Mouse (Mus musculus) retina, postnatal 7 days (tissue): Measurements from ENCODE around the gene Pnpla1.
"Not testable (repeated sequence)": the region's sequence is repeated elsewhere in the genome, so short reads cannot be mapped to it uniquely, and the experiment has no call there.

Experiments used
- DNase-seq: peaks from one replicate; pipeline ENCODE4 v3.0.0-alpha.2; 2012; ENCODE audit warnings: low read depth, low spot score

The Pnpla1 gene

GRCm38 (mm10) chr17:28841947-28842346 is 16.3 kb upstream of the Pnpla1 start:
- not testable (repeated sequence) for DNase-seq

- DNase-seq, result no peak
Observed at GRCm38 (mm10) chr17:28843665-28844064, 14.5 kb upstream of the Pnpla1 start.

DNA sequence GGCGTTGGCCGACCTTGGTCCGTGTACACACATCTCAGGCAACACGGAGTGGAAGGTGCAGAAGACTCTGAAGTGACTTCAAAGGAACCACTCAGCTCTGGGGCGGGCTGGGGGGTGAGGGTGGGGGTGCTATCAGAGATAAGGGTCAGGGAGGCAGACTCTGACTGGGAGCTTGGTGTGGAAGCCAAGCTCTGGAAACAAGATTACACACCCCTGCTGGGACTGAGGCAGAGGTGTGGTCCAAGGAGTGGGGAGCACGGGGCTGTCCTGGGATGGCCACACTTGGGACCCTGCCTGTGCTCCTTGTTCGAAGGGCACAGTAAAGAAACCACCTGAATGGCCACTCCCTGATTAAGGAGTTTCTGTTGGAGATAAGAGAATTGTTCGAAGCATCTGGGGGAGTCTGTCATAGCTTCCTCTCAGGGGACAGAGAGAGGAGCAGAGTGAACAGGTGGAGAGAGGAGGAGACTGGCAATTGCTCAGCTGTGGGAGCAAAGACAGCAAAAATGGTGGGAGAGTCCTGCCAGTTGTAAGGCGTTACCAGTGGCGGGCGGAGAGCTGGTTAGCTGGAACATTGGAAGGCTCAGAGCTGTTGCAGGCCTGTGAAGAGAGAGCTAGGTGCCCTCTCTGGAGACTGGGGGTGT is 11.1 kb upstream of the Pnpla1 start:
- DNase-seq, result no peak

DNA sequence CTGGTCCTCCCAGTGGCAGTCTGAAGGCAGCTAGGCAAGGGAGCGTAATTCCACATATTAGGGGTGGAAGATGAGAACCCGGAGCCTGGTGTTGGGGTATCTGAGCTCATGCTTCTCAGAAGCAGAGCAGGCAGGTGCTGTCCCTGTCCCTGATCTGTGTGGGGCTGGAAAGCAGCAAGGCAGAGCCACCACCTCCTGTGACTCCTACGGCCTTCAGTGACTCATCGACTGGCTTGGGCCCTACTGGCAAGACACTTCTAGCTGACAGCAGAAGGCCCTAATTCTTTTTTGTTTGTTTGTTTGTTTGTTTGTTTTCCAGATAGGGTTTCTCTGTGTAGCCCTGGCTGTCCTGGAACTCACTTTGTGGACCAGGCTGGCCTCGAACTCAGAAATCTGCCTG is 7.7 kb upstream of the Pnpla1 start:
- DNase-seq, result no peak

DNA sequence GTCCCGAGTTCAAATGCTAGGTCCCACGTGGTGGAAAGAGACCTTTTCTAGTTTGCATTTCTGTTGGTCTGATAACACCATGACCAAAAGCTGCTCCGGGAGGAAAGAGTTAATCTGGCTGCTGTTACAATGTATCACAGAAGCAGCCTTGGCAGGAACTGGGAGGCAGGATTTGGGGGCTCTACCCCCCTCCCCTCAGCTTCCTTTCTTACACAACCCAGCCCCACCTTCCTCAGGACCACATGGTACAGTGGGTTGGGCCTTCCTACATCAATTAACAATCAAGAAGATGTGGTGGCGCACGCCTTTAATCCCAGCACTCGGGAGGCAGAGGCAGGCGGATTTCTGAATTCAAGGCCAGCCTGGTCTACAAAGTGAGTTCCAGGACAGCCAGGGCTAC is 3.8 kb upstream of the Pnpla1 start:
- DNase-seq, result no peak

DNA sequence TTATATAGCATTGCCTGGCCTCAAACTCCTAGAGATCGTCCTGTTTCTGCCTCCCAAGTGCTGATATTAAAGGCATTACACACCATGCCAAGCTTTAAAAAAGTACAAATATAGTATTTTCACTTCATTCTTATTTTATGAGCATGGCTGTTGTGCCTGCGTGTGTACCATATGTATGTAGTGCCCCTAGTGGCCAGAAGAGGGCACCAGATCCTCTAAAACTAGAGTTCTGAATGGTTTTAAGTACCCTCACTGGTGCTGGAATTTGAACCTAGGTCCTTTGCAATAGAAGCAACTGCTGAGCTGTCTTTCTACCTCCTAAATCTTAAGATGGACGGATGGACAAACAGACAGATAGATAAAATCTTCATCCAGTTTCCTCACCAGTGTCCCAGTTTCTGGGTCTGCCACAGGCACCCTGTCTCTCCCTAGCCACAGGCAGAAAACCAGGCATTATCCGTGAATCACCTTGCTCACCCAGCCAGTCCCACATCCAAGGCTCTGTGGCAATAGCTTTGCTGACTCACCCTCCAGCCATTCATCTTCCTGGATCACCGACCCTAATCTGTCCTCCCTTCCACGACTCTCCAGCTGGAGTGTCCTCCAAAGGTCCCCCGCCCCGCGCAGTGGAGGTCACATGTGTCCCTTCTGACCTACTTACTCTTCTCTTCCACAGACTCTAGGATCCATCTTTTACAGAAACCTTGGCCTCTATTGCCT is 2.9 kb upstream of the Pnpla1 start:
- DNase-seq, result no peak

DNA sequence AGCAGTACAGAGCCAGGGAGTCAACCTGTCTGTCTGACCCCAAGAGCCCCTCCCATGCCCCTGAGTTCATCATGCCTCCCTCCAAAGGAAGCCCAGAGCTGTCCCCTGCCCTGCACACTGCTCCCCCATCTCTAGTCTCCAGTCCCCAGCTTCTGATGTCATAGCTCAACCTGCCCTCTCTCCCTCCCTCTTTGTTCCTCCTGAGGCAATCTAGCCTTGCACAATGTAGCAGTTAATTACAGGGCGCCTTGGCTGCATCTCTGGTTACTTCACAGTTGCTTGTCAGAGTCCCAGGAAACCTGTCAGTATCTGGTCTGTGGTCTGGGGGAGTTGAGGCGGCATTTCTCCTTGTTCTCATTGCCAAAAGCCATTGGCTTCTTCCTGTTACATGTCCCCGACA is 2.2 kb upstream of the Pnpla1 start:
- DNase-seq, result no peak

DNA sequence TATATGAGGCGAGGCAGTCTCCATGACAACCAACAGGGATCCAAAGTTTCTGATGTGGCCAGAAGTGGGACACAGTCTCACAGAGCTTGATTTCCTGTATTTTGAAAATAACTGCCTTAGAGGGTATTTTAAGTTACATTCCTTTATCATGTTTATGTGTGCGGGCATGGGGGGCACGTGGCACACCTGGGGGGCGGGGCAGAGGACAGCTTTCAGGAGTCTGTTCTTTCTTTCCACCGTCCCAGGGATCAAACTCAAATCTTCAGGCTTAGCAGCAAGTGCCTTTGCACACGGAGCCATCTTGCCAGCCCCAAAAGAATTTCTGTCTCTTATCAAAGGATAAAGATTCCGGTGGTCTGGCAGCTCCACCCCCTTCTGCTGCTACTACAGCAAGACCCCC is 5.7 kb downstream of the Pnpla1 start:
- DNase-seq, result no peak

GRCm38 (mm10) chr17:28864464-28864863 is 6.3 kb downstream of the Pnpla1 start:
- DNase-seq, result no peak

DNA sequence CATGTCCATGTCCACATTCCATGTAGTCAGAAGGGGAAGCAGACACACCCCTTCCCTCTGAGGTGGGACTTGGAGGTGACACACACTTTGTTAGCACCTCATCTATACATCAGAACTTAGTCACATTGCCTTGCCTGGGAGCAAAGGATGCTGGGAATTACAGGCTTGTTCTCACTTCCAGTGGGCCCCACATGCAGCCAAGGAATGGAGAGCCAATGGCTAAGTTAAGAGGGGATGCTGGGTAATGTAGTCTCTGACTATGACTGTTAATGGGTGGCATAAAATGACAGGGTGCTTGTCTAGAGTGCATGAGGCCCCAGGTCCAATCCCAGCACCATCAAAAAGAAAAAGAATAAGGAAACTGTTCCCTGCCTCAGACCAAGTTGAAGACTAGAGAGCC is 8.7 kb downstream of the Pnpla1 start:
- no peak for DNase-seq

DNA sequence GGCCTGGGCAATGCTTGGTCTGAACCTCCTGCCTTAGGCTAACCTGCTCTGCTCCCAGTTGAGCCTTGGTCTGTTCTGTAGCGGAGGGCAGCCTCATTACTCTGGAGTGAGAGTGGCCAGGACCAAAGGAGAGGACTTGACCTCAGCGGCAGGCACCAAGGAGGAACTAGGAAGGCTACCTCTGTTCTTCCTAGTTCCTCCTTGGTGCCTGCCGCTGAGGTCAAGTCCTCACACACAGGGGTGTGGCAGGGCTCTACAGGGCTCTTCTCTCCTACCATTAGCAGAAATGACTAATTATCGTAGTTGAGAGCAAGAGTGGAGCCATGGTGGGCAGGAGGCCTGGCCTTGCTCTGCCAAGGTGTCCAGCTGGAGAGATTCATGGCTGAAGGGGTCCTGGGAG is 9.2 kb downstream of the Pnpla1 start:
- no peak for DNase-seq

- DNase-seq, result peak; percentile 19
Observed at GRCm38 (mm10) chr17:28869412-28870110, 11.3 kb downstream of the Pnpla1 start.

GRCm38 (mm10) chr17:28870435-28870834 is 12.2 kb downstream of the Pnpla1 start:
- DNase-seq, result no peak

DNA sequence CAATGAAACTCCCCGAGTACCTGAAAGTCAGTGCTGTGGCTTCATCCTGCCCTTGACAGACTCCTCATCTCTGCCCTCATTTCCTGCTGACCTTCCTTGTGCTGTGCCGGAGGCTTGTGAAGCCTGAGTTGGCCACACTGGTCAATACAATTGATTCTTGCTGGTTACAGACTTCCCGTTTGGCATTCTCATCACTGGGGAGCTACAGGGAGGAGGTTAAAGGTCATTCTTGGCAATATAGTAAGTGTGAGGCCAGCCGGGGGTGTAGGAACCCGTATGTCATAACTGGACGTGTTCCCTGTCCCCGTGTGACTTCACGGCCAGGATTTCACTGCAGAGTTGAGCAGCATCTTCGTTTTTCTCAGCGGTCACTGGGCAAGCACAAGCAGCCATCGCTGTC is 13.6 kb downstream of the Pnpla1 start:
- no peak for DNase-seq

GRCm38 (mm10) chr17:28872322-28872721 is 14.1 kb downstream of the Pnpla1 start:
- DNase-seq, result no peak

- no peak for DNase-seq
Observed at GRCm38 (mm10) chr17:28874216-28874615, 16.0 kb downstream of the Pnpla1 start.

- no peak for DNase-seq
Observed at GRCm38 (mm10) chr17:28874825-28875224, 16.6 kb downstream of the Pnpla1 start.

GRCm38 (mm10) chr17:28875316-28875715 is 17.1 kb downstream of the Pnpla1 start:
- peak; percentile 29 for DNase-seq

DNA sequence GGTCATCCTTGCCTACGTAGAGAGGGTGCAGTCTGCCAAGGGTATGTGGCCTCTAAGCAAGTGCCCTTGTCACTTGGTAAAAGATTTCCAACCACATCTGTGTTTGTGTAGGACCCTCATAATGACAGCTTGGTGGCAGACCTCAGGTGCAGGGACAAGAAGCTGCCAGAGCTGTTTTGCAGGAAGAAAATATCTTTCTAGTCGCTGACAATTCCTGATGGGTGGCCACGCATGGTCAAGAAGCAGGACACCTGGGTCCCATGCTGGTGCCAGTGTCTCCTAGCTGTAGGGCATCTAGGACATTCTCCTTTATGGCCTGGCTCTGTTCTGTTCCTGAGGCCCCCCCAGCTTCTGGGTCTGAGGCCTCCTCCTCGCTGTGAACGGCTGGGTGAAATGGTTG is 18.1 kb downstream of the Pnpla1 start:
- no peak for DNase-seq

DNA sequence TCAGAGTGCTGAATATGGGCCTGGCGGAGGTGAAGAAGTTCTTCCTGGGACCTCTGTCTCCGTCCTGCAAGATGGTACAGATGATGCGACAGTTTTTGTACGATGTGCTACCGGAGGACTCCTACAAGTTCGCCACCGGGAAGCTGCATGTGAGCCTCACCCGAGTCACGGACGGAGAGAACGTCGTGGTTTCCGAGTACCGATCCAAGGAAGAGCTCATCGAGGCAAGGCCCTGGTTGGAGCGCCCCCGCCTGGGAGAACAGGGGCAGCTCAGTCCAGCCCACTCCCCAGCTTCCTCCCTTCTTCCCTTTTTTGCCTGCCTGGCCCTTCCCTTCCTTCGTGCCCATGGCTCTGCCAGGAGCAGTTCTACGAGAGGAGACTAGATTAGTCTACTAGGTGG is 18.6 kb downstream of the Pnpla1 start:
- no peak for DNase-seq

- peak; percentile 67 for DNase-seq
Observed at GRCm38 (mm10) chr17:28879931-28880391, 21.8 kb downstream of the Pnpla1 start.

DNA sequence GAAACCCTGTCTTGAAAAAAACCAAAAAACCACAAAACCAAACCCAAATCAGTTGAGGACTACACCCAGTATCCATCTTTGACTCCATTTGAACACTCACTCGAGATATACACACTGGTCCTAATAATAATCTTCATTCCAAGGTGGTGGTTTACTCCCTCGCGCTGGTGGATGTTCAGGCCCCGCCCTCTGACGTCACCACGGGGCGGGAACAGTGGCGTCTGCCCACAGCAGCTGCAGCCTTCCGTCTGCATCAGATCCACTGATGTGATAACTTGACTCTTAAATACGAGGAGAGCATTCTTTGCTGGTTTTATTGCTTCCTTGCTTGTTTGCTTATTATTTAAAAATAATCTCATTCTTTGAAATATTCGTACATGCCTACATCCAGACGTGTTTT is 24.1 kb downstream of the Pnpla1 start:
- peak; percentile 51 for DNase-seq

DNA sequence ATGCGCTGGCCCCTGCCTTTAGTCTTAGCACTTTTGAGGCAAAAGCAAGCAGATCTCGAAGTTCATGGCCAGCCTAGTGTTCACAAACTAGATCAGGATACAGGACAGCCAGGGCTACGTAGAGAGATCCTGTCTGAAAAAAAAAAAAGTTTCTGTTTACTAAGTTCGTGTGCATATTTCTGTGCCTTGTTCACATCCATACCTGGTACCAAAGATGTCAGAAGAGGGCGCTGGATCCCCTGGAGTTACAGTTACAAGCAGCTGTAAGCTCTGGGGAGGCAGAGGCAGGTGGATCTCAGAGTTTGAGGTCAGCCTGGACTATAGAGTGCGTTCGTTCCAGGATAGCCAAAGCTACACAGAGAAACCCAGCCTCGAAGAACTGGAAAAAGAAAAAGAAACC is 24.6 kb downstream of the Pnpla1 start:
- DNase-seq, result no peak
